Mouse (Mus musculus) small intestine, adult 2 months (tissue): Measurements from ENCODE around the gene Tsfm. TPM values are rescaled to one million over a fixed set of nuclear protein-coding genes. Genes with fewer than 3 reads are reported as not detected.
A peak's percentile ranks its signal among the peaks of the same experiment; 100 is the strongest.

Source experiments
- H3K27ac ChIP-seq: fragments of 200-500 bp; 2 replicates; pipeline ENCODE4 v1.5.1; 2012; ENCODE audit warnings: low read depth, low read length, control low read depth, inconsistent platforms; ENCODE audit not compliant: insufficient read depth
- H3K27me3 ChIP-seq: fragments of 200-500 bp; 2 replicates; pipeline ENCODE4 v1.6.1; 2012; ENCODE audit warnings: mild to moderate bottlenecking, moderate library complexity, low read length, inconsistent platforms; ENCODE audit not compliant: control insufficient read depth, insufficient read depth
- H3K36me3 ChIP-seq: fragments of 200-500 bp; 2 replicates; pipeline ENCODE4 v1.6.1; 2012; ENCODE audit warnings: mild to moderate bottlenecking, low read length, control low read depth, inconsistent platforms; ENCODE audit not compliant: control insufficient read depth, insufficient read depth
- H3K4me1 ChIP-seq: fragments of 200-500 bp; 2 replicates; pipeline ENCODE4 v1.6.1; 2012; ENCODE audit warnings: low read length, inconsistent platforms, mixed read lengths; ENCODE audit not compliant: control insufficient read depth, insufficient read depth, insufficient read length
- H3K4me3 ChIP-seq: fragments of 200-500 bp; 2 replicates; pipeline ENCODE4 v1.5.1; 2012; ENCODE audit warnings: low read depth, mild to moderate bottlenecking, control low read depth, inconsistent platforms, low read length, moderate library complexity
- CTCF ChIP-seq: fragments of 200-500 bp; IDR thresholded peaks from 2 replicates; pipeline ENCODE4 v1.5.1; 2012; ENCODE audit warnings: low read depth, mild to moderate bottlenecking, control low read depth, inconsistent platforms, low read length, moderate library complexity, mixed read lengths; ENCODE audit not compliant: insufficient replicate concordance, insufficient read length; ENCODE audit errors: extremely low read depth
- POLR2A ChIP-seq: fragments of 200-500 bp; IDR thresholded peaks from 2 replicates; pipeline ENCODE4 v1.6.1; 2012; ENCODE audit warnings: low read depth, mild to moderate bottlenecking, control low read depth, inconsistent platforms, low read length, moderate library complexity
- WGBS: fragments of 180-500 bp; shearing (Covaris S2); methylation state at CpG from one replicate; pipeline ENCODE4 v1.1.7; 2018; 5-methylcytosine and 5-hydroxymethylcytosine counted together
- polyA plus RNA-seq: library from polyadenylated mRNA; depleted of rRNA; stranded (reverse); fragments of >200 nt; gene quantifications from 2 replicates; pipeline ENCODE4 v1.2.3, GENCODE M21; 2012; rRNA removed

The Tsfm gene
- 24.7 and 36.4 TPM in 2 replicates for polyA plus RNA-seq

GRCm38 (mm10) chr10:127030336-127031296 lies at the start of gene Tsfm:
Gene Tsfm (minus strand): TSS chr10:127030840.
- TF ChIP-seq POLR2A (0 out of 2 replicates have a peak, but pooled peaks have one; percentile 51), CTCF (peak; percentile 98)
- 5% methylated on average over 56 of the region's 56 CpGs for WGBS
- peaks cover 16% of the 10 kb centered on the region for H3K36me3 ChIP-seq
- no peaks in the 10 kb centered on the region for H3K27me3 ChIP-seq
- peak within 1 kb of the TSS; percentile 30; the same call in 1 of the 2 replicates for H3K27ac ChIP-seq
- H3K4me3 ChIP-seq = peak within 1 kb of the TSS; percentile 87
- no peaks in the 10 kb centered on the region for H3K4me1 ChIP-seq

- no peaks in the 10 kb centered on the region for H3K36me3 ChIP-seq
- H3K27me3 ChIP-seq = peaks cover 42% of the 10 kb centered on the region
- peak overlapping the region; percentile 51 for H3K4me3 ChIP-seq
- 18% methylated on average over 70 of the region's 70 CpGs for WGBS
- H3K27ac ChIP-seq = no peak overlapping the region
- TF ChIP-seq POLR2A (no peak), CTCF (no peak)
- peaks cover 15% of the 10 kb centered on the region for H3K4me1 ChIP-seq
These were observed 49.2 kb upstream of the Tsfm start for GRCm38 (mm10) chr10:127079665-127080391.

GRCm38 (mm10) chr10:127078677-127079575 lies 48.3 kb upstream of the Tsfm start:
- Histone ChIP-seq H3K27me3 (peaks cover 42% of the 10 kb centered on the region), H3K27ac (no peak overlapping the region), H3K4me1 (peaks cover 15% of the 10 kb centered on the region), H3K4me3 (peak overlapping the region; percentile 51), H3K36me3 (no peaks in the 10 kb centered on the region)
- TF ChIP-seq POLR2A = no peak
- no peak for TF ChIP-seq CTCF
- WGBS = 12% methylated on average over 49 of the region's 49 CpGs

- Histone ChIP-seq H3K36me3 (no peaks in the 10 kb centered on the region), H3K27ac (no peak overlapping the region), H3K4me3 (no peak overlapping the region), H3K4me1 (peaks cover 15% of the 10 kb centered on the region), H3K27me3 (peaks cover 42% of the 10 kb centered on the region)
- WGBS = 10% methylated on average over 12 of the region's 12 CpGs
- TF ChIP-seq CTCF (no peak), POLR2A (no peak)
These were observed 47.5 kb upstream of the Tsfm start for GRCm38 (mm10) chr10:127078001-127078676.

- peaks cover 11% of the 10 kb centered on the region for H3K4me1 ChIP-seq
- WGBS = 18% methylated on average over 10 of the region's 10 CpGs
- H3K36me3 ChIP-seq = no peaks in the 10 kb centered on the region
- no peak for TF ChIP-seq CTCF
- no peak for TF ChIP-seq POLR2A
- no peak overlapping the region for H3K27ac ChIP-seq
- H3K4me3 ChIP-seq = no peak overlapping the region
- H3K27me3 ChIP-seq = peaks cover 42% of the 10 kb centered on the region
These were observed 46.9 kb upstream of the Tsfm start for GRCm38 (mm10) chr10:127077515-127077914.

GRCm38 (mm10) chr10:127076082-127076481 lies 45.4 kb upstream of the Tsfm start:
- H3K36me3 ChIP-seq = no peaks in the 10 kb centered on the region
- WGBS = 39% methylated on average over 4 of the region's 4 CpGs
- peaks cover 36% of the 10 kb centered on the region for H3K27me3 ChIP-seq
- TF ChIP-seq POLR2A (no peak), CTCF (no peak)
- H3K4me3 ChIP-seq = peak overlapping the region; percentile 53
- H3K27ac ChIP-seq = no peak overlapping the region
- peaks cover 9% of the 10 kb centered on the region; the same call in 1 of the 2 replicates for H3K4me1 ChIP-seq
